Mouse (Mus musculus): ENCODE data around the gene Cfap54.

- no peak for TF ChIP-seq CTCF (IDR thresholded peaks at IDR 0.05; ENCODE audit: low read depth)
- no peak for TF ChIP-seq EP300 (optimal IDR thresholded peaks at IDR 0.05)
Measured at GRCm38 (mm10) chr10:92782691-92783090, 298.7 kb downstream of the Cfap54 start.

Data from stomach, postnatal 0 days (tissue).